ENCODE assay signal across 12 mouse cellular contexts in genomic region chr15:99712666-99713559, GRCm38 (mm10). TPM values are rescaled to one million over a fixed set of nuclear protein-coding genes. Genes with fewer than 3 reads are reported as not detected.
DNase-seq lines count a peak whose midpoint lies in the region; ATAC-seq lines count a peak whose summit lies in the region.
"Had no signal": no experiment of that assay in that cellular context is flagged by ENCODE, and none has a peak within 500 bp of the region (broad histone marks: within the 10 kb centered on the region; RNA-seq: fewer than 3 reads in every experiment).

No protein-coding gene starts in this region.

- ATAC-seq in heart, embryonic 14.5 days (ENCODE audit: insufficient number of reproducible peaks, insufficient read depth, low FRiP score, low read depth), result no peak
- ATAC-seq in midbrain, embryonic 13.5 days, result no peak
- no peak for ATAC-seq in neural tube, embryonic 15.5 days (ENCODE audit: low FRiP score)

- peak overlapping the region; percentile 54; the same call in 1 of the 2 replicates for H3K9ac ChIP-seq in heart, embryonic 14.5 days (ENCODE audit: low read length)
- H3K9ac ChIP-seq in midbrain, embryonic 13.5 days (replicated peaks), result no peak overlapping the region; the same call in 1 of the 2 replicates
- no peak overlapping the region for H3K9ac ChIP-seq in neural tube, embryonic 15.5 days (replicated peaks)
- H3K9ac ChIP-seq: lung, embryonic 14.5 days had no signal

- H3K27ac ChIP-seq in heart, embryonic 14.5 days (replicated peaks in 1 of 2; ENCODE audit: control insufficient read depth in 1 of 2, insufficient read depth in 1 of 2, low read depth in 2 of 2, low read length in 2 of 2), result peak overlapping the region in 1 of 2 experiments; percentile 86; a peak in 2 of 4 replicates
- H3K27ac ChIP-seq in midbrain, embryonic 13.5 days, result peak overlapping the region; percentile 47
- no peak overlapping the region for H3K27ac ChIP-seq in midbrain, embryonic 10.5 days (replicated peaks)
- 0 out of 2 replicates have a peak overlapping the region, but pooled peaks have one; percentile 48 for H3K27ac ChIP-seq in neural tube, embryonic 15.5 days (replicated peaks)

- 65% methylated on average over 13 of the region's 13 CpGs for WGBS in heart, embryonic 14.5 days
- 78% methylated on average over 13 of the region's 13 CpGs for WGBS in midbrain, embryonic 13.5 days
- WGBS in midbrain, embryonic 10.5 days, result 73% methylated on average over 13 of the region's 13 CpGs
- WGBS in neural tube, embryonic 15.5 days, result 64% methylated on average over 13 of the region's 13 CpGs

- no peak overlapping the region for H3K4me2 ChIP-seq in heart, embryonic 14.5 days (ENCODE audit: low read length)
- no peak overlapping the region for H3K4me2 ChIP-seq in midbrain, embryonic 13.5 days (replicated peaks)
- H3K4me2 ChIP-seq in neural tube, embryonic 15.5 days, result no peak overlapping the region
- H3K4me2 ChIP-seq: lung, embryonic 14.5 days had no signal

- H3K4me3 ChIP-seq in heart, embryonic 14.5 days (ENCODE audit: control insufficient read depth in 1 of 2, insufficient read depth in 1 of 2, low read depth in 1 of 2, low read length in 2 of 2), result no peak overlapping the region
- no peak overlapping the region for H3K4me3 ChIP-seq in midbrain, embryonic 13.5 days (replicated peaks)
- no peak overlapping the region for H3K4me3 ChIP-seq in midbrain, embryonic 10.5 days
- no peak overlapping the region for H3K4me3 ChIP-seq in neural tube, embryonic 15.5 days (replicated peaks)

- H3K4me1 ChIP-seq in heart, embryonic 14.5 days (ENCODE audit: control insufficient read depth in 2 of 2, insufficient read depth in 2 of 2, low read length in 2 of 2), result peaks cover 13 to 22% of the 10 kb centered on the region in 2 experiments
- peaks cover 39% of the 10 kb centered on the region for H3K4me1 ChIP-seq in midbrain, embryonic 13.5 days (replicated peaks)
- peaks cover 31% of the 10 kb centered on the region for H3K4me1 ChIP-seq in midbrain, embryonic 10.5 days
- H3K4me1 ChIP-seq in neural tube, embryonic 15.5 days, result peaks cover 42% of the 10 kb centered on the region

- H3K9me3 ChIP-seq in heart, embryonic 14.5 days (ENCODE audit: control insufficient read depth, low read length), result no peaks in the 10 kb centered on the region
- no peaks in the 10 kb centered on the region for H3K9me3 ChIP-seq in midbrain, embryonic 13.5 days
- H3K9me3 ChIP-seq in midbrain, embryonic 10.5 days (replicated peaks), result no peaks in the 10 kb centered on the region
- H3K9me3 ChIP-seq in neural tube, embryonic 15.5 days (replicated peaks), result no peaks in the 10 kb centered on the region

- intact Hi-C loops in heart, postnatal 14 days (cut with DNase I), result no loop called here

- peaks cover 68% of the 10 kb centered on the region for H3K36me3 ChIP-seq in heart, embryonic 14.5 days (ENCODE audit: control insufficient read depth, insufficient read depth, low read length)
- H3K36me3 ChIP-seq in midbrain, embryonic 13.5 days, result peaks cover 81% of the 10 kb centered on the region
- peaks cover 94% of the 10 kb centered on the region for H3K36me3 ChIP-seq in midbrain, embryonic 10.5 days
- peaks cover 63% of the 10 kb centered on the region for H3K36me3 ChIP-seq in neural tube, embryonic 15.5 days

- DNase-seq in adrenal gland, postnatal 10 days, result peak; percentile 22
- no peak for DNase-seq in adrenal gland, adult 18-20 months (ENCODE audit: low spot score in 2 of 2)
- DNase-seq in heart, postnatal 14 days, result no peak
- no peak for DNase-seq in midbrain, embryonic 10.5 days (ENCODE audit: low spot score)
- DNase-seq in urinary bladder, adult 18-20 months (ENCODE audit: low spot score in 2 of 2), result no peak
- DNase-seq: gastrocnemius, postnatal 25 days; lung, embryonic 14.5 days; thymus, postnatal 4 days had no signal

- no peaks in the 10 kb centered on the region for H3K27me3 ChIP-seq in heart, embryonic 14.5 days (ENCODE audit: control insufficient read depth, insufficient read depth, low read length)
- H3K27me3 ChIP-seq in midbrain, embryonic 13.5 days, result no peaks in the 10 kb centered on the region
- H3K27me3 ChIP-seq in midbrain, embryonic 10.5 days (ENCODE audit: low read depth, poor library complexity, severe bottlenecking), result no peaks in the 10 kb centered on the region
- no peaks in the 10 kb centered on the region for H3K27me3 ChIP-seq in neural tube, embryonic 15.5 days (replicated peaks)

RNA-seq across cellular contexts. Expression of gene Gpd1, which starts 4.4 kb away (rescaled TPM):
- total RNA-seq in adrenal gland, postnatal 10 days (2021), result 1,000 to 10,000 TPM; 1,543 to 1,818 TPM
- 1,000 to 10,000 TPM; 1,249 to 2,641 TPM for total RNA-seq in adrenal gland, adult 18-20 months (2021)
- 0.80 and 1.1 TPM in 2 replicates for polyA plus RNA-seq in heart, embryonic 14.5 days (2014; fragmentation: Nextera tagmentation; extraction: Ambion mirVana)
- total RNA-seq in heart, postnatal 14 days (2021), result 10 to 100 TPM; 61.7 to 91.3 TPM
- polyA plus RNA-seq in midbrain, embryonic 13.5 days (2015; fragmentation: Nextera tagmentation; extraction: Ambion mirVana), result 1.3 and 1.6 TPM in 2 replicates
- polyA plus RNA-seq in midbrain, embryonic 10.5 days (2016; fragmentation: Nextera tagmentation; extraction: Ambion mirVana), result 0.40 and 0.62 TPM in 2 replicates
- polyA plus RNA-seq in neural tube, embryonic 15.5 days (2015; fragmentation: Nextera tagmentation; extraction: Ambion mirVana), result 4.5 and 5.2 TPM in 2 replicates

RNA-seq across cellular contexts. Expression of gene Gm17349, which starts 7.6 kb away (rescaled TPM):
- total RNA-seq in adrenal gland, postnatal 10 days (2021), result 10 to 100 TPM; 10.9 to 24.6 TPM
- 10 to 100 TPM; 19.1 to 42.3 TPM for total RNA-seq in adrenal gland, adult 18-20 months (2021)
- polyA plus RNA-seq in heart, embryonic 14.5 days (2014; fragmentation: Nextera tagmentation; extraction: Ambion mirVana), result not detected in 2 replicates
- total RNA-seq in heart, postnatal 14 days (2021), result 1 to 10 TPM; 5.0 to 5.1 TPM
- polyA plus RNA-seq in midbrain, embryonic 13.5 days (2015; fragmentation: Nextera tagmentation; extraction: Ambion mirVana), result not detected in 2 replicates
- polyA plus RNA-seq in midbrain, embryonic 10.5 days (2016; fragmentation: Nextera tagmentation; extraction: Ambion mirVana), result not detected in 2 replicates
- not detected in 2 replicates for polyA plus RNA-seq in neural tube, embryonic 15.5 days (2015; fragmentation: Nextera tagmentation; extraction: Ambion mirVana)
- polyA plus RNA-seq: kidney, embryonic 14.5 days; lung, embryonic 14.5 days had no signal

RNA-seq across cellular contexts. Expression of gene Smarcd1, which starts 11.0 kb away (rescaled TPM):
- 10 to 100 TPM; 47.1 to 49.6 TPM for total RNA-seq in adrenal gland, postnatal 10 days (2021)
- total RNA-seq in adrenal gland, adult 18-20 months (2021), result 10 to 100 TPM; 43.1 to 44.2 TPM
- 24.7 and 27.4 TPM in 2 replicates for polyA plus RNA-seq in heart, embryonic 14.5 days (2014; fragmentation: Nextera tagmentation; extraction: Ambion mirVana)
- 10 to 100 TPM; 25.9 to 28.4 TPM for total RNA-seq in heart, postnatal 14 days (2021)
- polyA plus RNA-seq in midbrain, embryonic 13.5 days (2015; fragmentation: Nextera tagmentation; extraction: Ambion mirVana), result 137 and 145 TPM in 2 replicates
- polyA plus RNA-seq in midbrain, embryonic 10.5 days (2016; fragmentation: Nextera tagmentation; extraction: Ambion mirVana), result 98.1 and 112 TPM in 2 replicates
- polyA plus RNA-seq in neural tube, embryonic 15.5 days (2015; fragmentation: Nextera tagmentation; extraction: Ambion mirVana), result 80.2 and 91.5 TPM in 2 replicates

RNA-seq across cellular contexts. Expression of gene Cox14, which starts 12.5 kb away (rescaled TPM):
- total RNA-seq in adrenal gland, postnatal 10 days (2021), result 100 to 1,000 TPM; 178 to 185 TPM
- 100 to 1,000 TPM; 181 to 213 TPM for total RNA-seq in adrenal gland, adult 18-20 months (2021)
- polyA plus RNA-seq in heart, embryonic 14.5 days (2014; fragmentation: Nextera tagmentation; extraction: Ambion mirVana), result 230 and 237 TPM in 2 replicates
- 100 to 1,000 TPM; 207 to 250 TPM for total RNA-seq in heart, postnatal 14 days (2021)
- 167 and 177 TPM in 2 replicates for polyA plus RNA-seq in midbrain, embryonic 13.5 days (2015; fragmentation: Nextera tagmentation; extraction: Ambion mirVana)
- 157 and 159 TPM in 2 replicates for polyA plus RNA-seq in midbrain, embryonic 10.5 days (2016; fragmentation: Nextera tagmentation; extraction: Ambion mirVana)
- polyA plus RNA-seq in neural tube, embryonic 15.5 days (2015; fragmentation: Nextera tagmentation; extraction: Ambion mirVana), result 178 and 182 TPM in 2 replicates

RNA-seq across cellular contexts. Expression of gene Asic1, which starts 42.7 kb away (rescaled TPM):
- 1 to 10 TPM in 1 of 2 experiments, under 1 TPM in 1; 0.75 to 1.5 TPM for total RNA-seq in adrenal gland, postnatal 10 days (2021)
- under 1 TPM; 0.50 to 0.70 TPM for total RNA-seq in adrenal gland, adult 18-20 months (2021)
- 1.1 and 1.2 TPM in 2 replicates for polyA plus RNA-seq in heart, embryonic 14.5 days (2014; fragmentation: Nextera tagmentation; extraction: Ambion mirVana)
- total RNA-seq in heart, postnatal 14 days (2021), result under 1 TPM; 0.29 to 0.74 TPM
- polyA plus RNA-seq in midbrain, embryonic 13.5 days (2015; fragmentation: Nextera tagmentation; extraction: Ambion mirVana), result 48.0 and 54.5 TPM in 2 replicates
- 6.0 and 14.9 TPM in 2 replicates for polyA plus RNA-seq in midbrain, embryonic 10.5 days (2016; fragmentation: Nextera tagmentation; extraction: Ambion mirVana)
- 59.3 and 68.9 TPM in 2 replicates for polyA plus RNA-seq in neural tube, embryonic 15.5 days (2015; fragmentation: Nextera tagmentation; extraction: Ambion mirVana)
